Mouse (Mus musculus) inflammation-experienced regulatory T-cells (primary cell): ENCODE data around the gene Zmynd12. TPM values are rescaled to one million over a fixed set of nuclear protein-coding genes. Genes with fewer than 3 reads are reported as not detected.

Experiments used
- polyA plus RNA-seq, 2 experiments: library from polyadenylated mRNA; unstranded; fragments of 100-300 nt; shearing (Covaris generic); gene quantifications; one replicate each; pipeline ENCODE4 v1.2.1; 2017

The Zmynd12 gene
- polyA plus RNA-seq = under 1 TPM in 1 of 2 experiments, not detected in 1; 0.89 TPM

GRCm38 (mm10) chr4:119422294-119422964 is at the start of gene Zmynd12, which contains the start of gene Ppcs:
TSS of gene Zmynd12 (plus strand) at chr4:119422814.
TSS of gene Ppcs (minus strand) at chr4:119422420.

GRCm38 (mm10) chr4:119415072-119415753 is 7.4 kb upstream of the Zmynd12 start, which contains the start of gene Ccdc30:
TSS of gene Ccdc30 (minus strand) at chr4:119415521.

GRCm38 (mm10) chr4:119492291-119492932 is 69.8 kb downstream of the Zmynd12 start, which contains the start of gene Rimkla:
TSS of gene Rimkla (minus strand) at chr4:119492628.

Other genes with a start within 250 kb of the Zmynd12 start
- gene Zfp691, start 248.6 kb upstream of the Zmynd12 start, polyA plus RNA-seq = 1 to 10 TPM; 3.3 to 3.7 TPM
- 1 to 10 TPM in 1 of 2 experiments, under 1 TPM in 1; 0.46 to 6.2 TPM for gene Ermap, start 232.8 kb upstream of the Zmynd12 start, polyA plus RNA-seq
- 10 to 100 TPM; 59.6 to 65.9 TPM for gene Svbp, start 227.5 kb upstream of the Zmynd12 start, polyA plus RNA-seq
- gene Tmem269, start 204.6 kb upstream of the Zmynd12 start, polyA plus RNA-seq = under 1 TPM in 1 of 2 experiments, not detected in 1; 0.24 TPM
- 10 to 100 TPM; 14.2 to 20.5 TPM for gene AU022252, start 190.1 kb upstream of the Zmynd12 start, polyA plus RNA-seq
- 1 to 10 TPM; 2.3 to 3.5 TPM for gene P3h1, start 189.9 kb upstream of the Zmynd12 start, polyA plus RNA-seq
- under 1 TPM in 1 of 2 experiments, not detected in 1; 0.42 TPM for gene Cldn19, start 167.4 kb upstream of the Zmynd12 start, polyA plus RNA-seq
- 100 to 1,000 TPM; 412 to 447 TPM for gene Ybx1, start 128.2 kb upstream of the Zmynd12 start, polyA plus RNA-seq
- 10 to 100 TPM; 33.5 to 41.9 TPM for gene Ppih, start 102.3 kb upstream of the Zmynd12 start, polyA plus RNA-seq
- gene Ccdc30, start 7.3 kb upstream of the Zmynd12 start, polyA plus RNA-seq = 1 to 10 TPM; 3.0 to 5.3 TPM
- 10 to 100 TPM; 50.1 to 67.5 TPM for gene Ppcs, start 394 bp upstream of the Zmynd12 start, polyA plus RNA-seq
- gene Rimkla, start 69.8 kb downstream of the Zmynd12 start, polyA plus RNA-seq = under 1 TPM in 1 of 2 experiments, not detected in 1; 0.35 TPM
- gene Foxj3, start 114.2 kb downstream of the Zmynd12 start, polyA plus RNA-seq = 10 to 100 TPM; 35.1 to 39.6 TPM
- 1 to 10 TPM; 3.4 to 6.7 TPM for gene Frg2f1, start 116.7 kb downstream of the Zmynd12 start, polyA plus RNA-seq
- not detected for gene Guca2a, start 214.9 kb downstream of the Zmynd12 start, polyA plus RNA-seq
- not detected for gene Guca2b, start 236.1 kb downstream of the Zmynd12 start, polyA plus RNA-seq